Mouse (Mus musculus): ENCODE measurements at regions not wholly inside any gene's neighbourhood (a gene's known extent, or its start where the extent isn't known, plus 50 kb on each side); places are given as distances from the start of the nearest gene placed in this dataset.
"Not testable (repeated sequence)": the region's sequence is repeated elsewhere in the genome, so short reads cannot be mapped to it uniquely, and the experiment has no call there.

- no peak for DNase-seq (ENCODE audit: low spot score)
- H3K27ac ChIP-seq (ENCODE audit: low read depth, low read length) = no peak overlapping the region
- H3K4me1 ChIP-seq (replicated peaks; ENCODE audit: control insufficient read depth, insufficient read depth, low read length) = no peaks in the 10 kb centered on the region
- no peak for ATAC-seq (replicated peaks; ENCODE audit: low FRiP score)
- H3K36me3 ChIP-seq (ENCODE audit: control insufficient read depth, insufficient read depth, low read length) = no peaks in the 10 kb centered on the region
- H3K9me3 ChIP-seq (ENCODE audit: control insufficient read depth, low read length) = no peaks in the 10 kb centered on the region
- H3K27me3 ChIP-seq (replicated peaks; ENCODE audit: control insufficient read depth, insufficient read depth, low read length) = no peaks in the 10 kb centered on the region
- no peak overlapping the region for H3K9ac ChIP-seq (ENCODE audit: low read depth, low read length)
- WGBS = 81% methylated on average over 1 of the region's 1 CpGs
- H3K4me3 ChIP-seq (ENCODE audit: low read depth, low read length) = no peak overlapping the region
- no peak overlapping the region for H3K4me2 ChIP-seq
Observed at GRCm38 (mm10) chr11:8759858-8760257, 95.5 kb upstream of the Tns3 start.

- not testable (repeated sequence) for ATAC-seq (replicated peaks; ENCODE audit: low FRiP score); H3K9ac ChIP-seq (ENCODE audit: low read depth, low read length); H3K4me2 ChIP-seq; H3K27ac ChIP-seq (ENCODE audit: low read depth, low read length); H3K4me1 ChIP-seq (replicated peaks; ENCODE audit: control insufficient read depth, insufficient read depth, low read length); H3K9me3 ChIP-seq (ENCODE audit: control insufficient read depth, low read length); H3K4me3 ChIP-seq (ENCODE audit: low read depth, low read length); DNase-seq (ENCODE audit: low spot score); H3K36me3 ChIP-seq (ENCODE audit: control insufficient read depth, insufficient read depth, low read length); H3K27me3 ChIP-seq (replicated peaks; ENCODE audit: control insufficient read depth, insufficient read depth, low read length)
- WGBS = 37% methylated on average over 2 of the region's 2 CpGs
Observed at GRCm38 (mm10) chr11:8754508-8754907, 90.2 kb upstream of the Tns3 start.

GRCm38 (mm10) chr11:8735784-8736183 is 71.4 kb upstream of the Tns3 start:
- H3K27me3 ChIP-seq (replicated peaks; ENCODE audit: control insufficient read depth, insufficient read depth, low read length); DNase-seq (ENCODE audit: low spot score); H3K9ac ChIP-seq (ENCODE audit: low read depth, low read length); H3K4me1 ChIP-seq (replicated peaks; ENCODE audit: control insufficient read depth, insufficient read depth, low read length); H3K36me3 ChIP-seq (ENCODE audit: control insufficient read depth, insufficient read depth, low read length); H3K4me3 ChIP-seq (ENCODE audit: low read depth, low read length); H3K27ac ChIP-seq (ENCODE audit: low read depth, low read length); H3K9me3 ChIP-seq (ENCODE audit: control insufficient read depth, low read length); H3K4me2 ChIP-seq; ATAC-seq (replicated peaks; ENCODE audit: low FRiP score): not testable (repeated sequence)
- 69% methylated on average over 3 of the region's 3 CpGs for WGBS

GRCm38 (mm10) chr11:8727007-8727406 is 62.7 kb upstream of the Tns3 start:
- no peak overlapping the region for H3K4me2 ChIP-seq
- no peaks in the 10 kb centered on the region for H3K9me3 ChIP-seq (ENCODE audit: control insufficient read depth, low read length)
- H3K9ac ChIP-seq (ENCODE audit: low read depth, low read length) = no peak overlapping the region
- DNase-seq (ENCODE audit: low spot score) (no peak), ATAC-seq (replicated peaks; ENCODE audit: low FRiP score) (no peak)
- WGBS = 93% methylated on average over 5 of the region's 5 CpGs
- H3K36me3 ChIP-seq (ENCODE audit: control insufficient read depth, insufficient read depth, low read length) = no peaks in the 10 kb centered on the region
- no peaks in the 10 kb centered on the region for H3K4me1 ChIP-seq (replicated peaks; ENCODE audit: control insufficient read depth, insufficient read depth, low read length)
- no peaks in the 10 kb centered on the region for H3K27me3 ChIP-seq (replicated peaks; ENCODE audit: control insufficient read depth, insufficient read depth, low read length)
- H3K27ac ChIP-seq (ENCODE audit: low read depth, low read length) = no peak overlapping the region
- H3K4me3 ChIP-seq (ENCODE audit: low read depth, low read length) = no peak overlapping the region

GRCm38 (mm10) chr11:8725505-8725904 is 61.2 kb upstream of the Tns3 start:
- 55% methylated on average over 4 of the region's 4 CpGs for WGBS
- no peaks in the 10 kb centered on the region for H3K27me3 ChIP-seq (replicated peaks; ENCODE audit: control insufficient read depth, insufficient read depth, low read length)
- H3K36me3 ChIP-seq (ENCODE audit: control insufficient read depth, insufficient read depth, low read length) = no peaks in the 10 kb centered on the region
- no peaks in the 10 kb centered on the region for H3K4me1 ChIP-seq (replicated peaks; ENCODE audit: control insufficient read depth, insufficient read depth, low read length)
- no peak overlapping the region for H3K9ac ChIP-seq (ENCODE audit: low read depth, low read length)
- ATAC-seq (replicated peaks; ENCODE audit: low FRiP score) (peak; percentile 68), DNase-seq (ENCODE audit: low spot score) (peak; percentile 17)
- no peak overlapping the region for H3K4me3 ChIP-seq (ENCODE audit: low read depth, low read length)
- H3K27ac ChIP-seq (ENCODE audit: low read depth, low read length) = no peak overlapping the region
- H3K4me2 ChIP-seq = no peak overlapping the region
- no peaks in the 10 kb centered on the region for H3K9me3 ChIP-seq (ENCODE audit: control insufficient read depth, low read length)

GRCm38 (mm10) chr11:8723102-8723640 is 58.8 kb upstream of the Tns3 start:
- Histone ChIP-seq H3K27ac (ENCODE audit: low read depth, low read length) (no peak overlapping the region), H3K9ac (ENCODE audit: low read depth, low read length) (no peak overlapping the region), H3K9me3 (ENCODE audit: control insufficient read depth, low read length) (no peaks in the 10 kb centered on the region), H3K4me3 (ENCODE audit: low read depth, low read length) (no peak overlapping the region), H3K4me1 (replicated peaks; ENCODE audit: control insufficient read depth, insufficient read depth, low read length) (no peaks in the 10 kb centered on the region), H3K27me3 (replicated peaks; ENCODE audit: control insufficient read depth, insufficient read depth, low read length) (no peaks in the 10 kb centered on the region), H3K36me3 (ENCODE audit: control insufficient read depth, insufficient read depth, low read length) (no peaks in the 10 kb centered on the region), H3K4me2 (no peak overlapping the region)
- peak; percentile 28 for DNase-seq (ENCODE audit: low spot score)
- ATAC-seq (replicated peaks; ENCODE audit: low FRiP score) = no peak
- WGBS = 47% methylated on average over 5 of the region's 5 CpGs

- no peak overlapping the region for H3K9ac ChIP-seq (ENCODE audit: low read depth, low read length)
- WGBS = 76% methylated on average over 11 of the region's 11 CpGs
- ATAC-seq (replicated peaks; ENCODE audit: low FRiP score) (no peak), DNase-seq (ENCODE audit: low spot score) (peak; percentile 14)
- no peaks in the 10 kb centered on the region for H3K36me3 ChIP-seq (ENCODE audit: control insufficient read depth, insufficient read depth, low read length)
- no peak overlapping the region for H3K4me3 ChIP-seq (ENCODE audit: low read depth, low read length)
- no peak overlapping the region for H3K4me2 ChIP-seq
- no peak overlapping the region for H3K27ac ChIP-seq (ENCODE audit: low read depth, low read length)
- H3K9me3 ChIP-seq (ENCODE audit: control insufficient read depth, low read length) = no peaks in the 10 kb centered on the region
- H3K27me3 ChIP-seq (replicated peaks; ENCODE audit: control insufficient read depth, insufficient read depth, low read length) = no peaks in the 10 kb centered on the region
- H3K4me1 ChIP-seq (replicated peaks; ENCODE audit: control insufficient read depth, insufficient read depth, low read length) = no peaks in the 10 kb centered on the region
Observed at GRCm38 (mm10) chr11:8719211-8719966, 55.1 kb upstream of the Tns3 start.

- Histone ChIP-seq H3K4me2 (no peak overlapping the region), H3K4me3 (ENCODE audit: low read depth, low read length) (no peak overlapping the region), H3K9ac (ENCODE audit: low read depth, low read length) (no peak overlapping the region), H3K27me3 (replicated peaks; ENCODE audit: control insufficient read depth, insufficient read depth, low read length) (no peaks in the 10 kb centered on the region), H3K36me3 (ENCODE audit: control insufficient read depth, insufficient read depth, low read length) (no peaks in the 10 kb centered on the region), H3K4me1 (replicated peaks; ENCODE audit: control insufficient read depth, insufficient read depth, low read length) (no peaks in the 10 kb centered on the region), H3K9me3 (ENCODE audit: control insufficient read depth, low read length) (no peaks in the 10 kb centered on the region), H3K27ac (ENCODE audit: low read depth, low read length) (no peak overlapping the region)
- WGBS = 87% methylated on average over 3 of the region's 3 CpGs
- ATAC-seq (replicated peaks; ENCODE audit: low FRiP score) (no peak), DNase-seq (ENCODE audit: low spot score) (no peak)
Observed at GRCm38 (mm10) chr11:8717774-8718173, 53.4 kb upstream of the Tns3 start.

- WGBS = 39% methylated on average over 5 of the region's 5 CpGs
- no peak overlapping the region for H3K9ac ChIP-seq (ENCODE audit: low read depth, low read length)
- no peaks in the 10 kb centered on the region for H3K9me3 ChIP-seq (ENCODE audit: control insufficient read depth, low read length)
- no peak overlapping the region for H3K27ac ChIP-seq (ENCODE audit: low read depth, low read length)
- H3K4me2 ChIP-seq = no peak overlapping the region
- no peaks in the 10 kb centered on the region for H3K36me3 ChIP-seq (ENCODE audit: control insufficient read depth, insufficient read depth, low read length)
- H3K27me3 ChIP-seq (replicated peaks; ENCODE audit: control insufficient read depth, insufficient read depth, low read length) = no peaks in the 10 kb centered on the region
- H3K4me3 ChIP-seq (ENCODE audit: low read depth, low read length) = no peak overlapping the region
- no peak for DNase-seq (ENCODE audit: low spot score)
- H3K4me1 ChIP-seq (replicated peaks; ENCODE audit: control insufficient read depth, insufficient read depth, low read length) = no peaks in the 10 kb centered on the region
- ATAC-seq (replicated peaks; ENCODE audit: low FRiP score) = no peak
Observed at GRCm38 (mm10) chr11:8716858-8717257, 52.5 kb upstream of the Tns3 start.

All from liver, embryonic 11.5 days (tissue).